Mouse (Mus musculus) hindbrain, embryonic 12.5 days (tissue): ENCODE measurements around the gene Hoxb8. TPM values are rescaled to one million over a fixed set of nuclear protein-coding genes. Genes with fewer than 3 reads are reported as not detected.

ENCODE experiments used
- ATAC-seq: fragments of 200-750 bp; cut with Nextera tagmentation; 2 replicates; pipeline ENCODE4 v1.8.0; 2017; ENCODE audit warnings: moderate TSS enrichment; ENCODE audit not compliant: low FRiP score
- H3K27ac ChIP-seq: fragments of 300-500 bp; sonication (generic); 2 replicates; pipeline ENCODE4 v1.5.1; 2016; ENCODE audit warnings: mild to moderate bottlenecking
- H3K27me3 ChIP-seq: fragments of 300-500 bp; sonication (generic); 2 replicates; pipeline ENCODE4 v1.6.1; 2016; ENCODE audit warnings: mild to moderate bottlenecking
- H3K36me3 ChIP-seq: fragments of 300-500 bp; sonication (generic); 2 replicates; pipeline ENCODE4 v1.6.1; 2016; ENCODE audit warnings: mild to moderate bottlenecking
- H3K4me1 ChIP-seq: fragments of 300-500 bp; sonication (generic); 2 replicates; pipeline ENCODE4 v1.6.1; 2016
- H3K4me2 ChIP-seq: fragments of 300-500 bp; sonication (generic); replicated peaks from 2 replicates; pipeline ENCODE4 v1.6.1; 2016; ENCODE audit warnings: mild to moderate bottlenecking
- H3K4me3 ChIP-seq: fragments of 300-500 bp; sonication (generic); 2 replicates; pipeline ENCODE4 v1.5.1; 2016; ENCODE audit warnings: mild to moderate bottlenecking
- H3K9ac ChIP-seq: fragments of 300-500 bp; sonication (generic); 2 replicates; pipeline ENCODE4 v1.6.1; 2016; ENCODE audit warnings: mild to moderate bottlenecking, moderate library complexity
- H3K9me3 ChIP-seq: fragments of 300-500 bp; sonication (generic); replicated peaks from 2 replicates; pipeline ENCODE4 v1.6.1; 2016; ENCODE audit warnings: mild to moderate bottlenecking
- WGBS: fragments of 180-500 bp; shearing (Covaris S2); methylation state at CpG from one replicate; pipeline ENCODE4 v1.1.7; 2016; 5-methylcytosine and 5-hydroxymethylcytosine counted together
- polyA plus RNA-seq: library from polyadenylated mRNA; unstranded; fragments of >200 nt; fragmentation: Nextera tagmentation; extraction: Ambion mirVana; gene quantifications from 2 replicates; pipeline ENCODE4 v1.2.1, GENCODE M21; 2016

The Hoxb8 gene
- polyA plus RNA-seq, 1 experiment from 2014 or later = 8.1 TPM

GRCm38 (mm10) chr11:96282795-96283430 is 1.2 kb downstream of the Hoxb8 start:
- Histone ChIP-seq H3K4me2 (peak overlapping the region; percentile 17; the same call in 1 of the 2 replicates), H3K4me3 (peak overlapping the region; percentile 34), H3K27ac (peak overlapping the region; percentile 72), H3K36me3 (no peaks in the 10 kb centered on the region), H3K4me1 (peaks cover 14% of the 10 kb centered on the region; the same call in 1 of the 2 replicates), H3K9ac (peak overlapping the region; percentile 51), H3K27me3 (peaks cover 97% of the 10 kb centered on the region), H3K9me3 (no peaks in the 10 kb centered on the region)
- 0% methylated on average over 49 of the region's 49 CpGs for WGBS
- ATAC-seq = no peak

DNA sequence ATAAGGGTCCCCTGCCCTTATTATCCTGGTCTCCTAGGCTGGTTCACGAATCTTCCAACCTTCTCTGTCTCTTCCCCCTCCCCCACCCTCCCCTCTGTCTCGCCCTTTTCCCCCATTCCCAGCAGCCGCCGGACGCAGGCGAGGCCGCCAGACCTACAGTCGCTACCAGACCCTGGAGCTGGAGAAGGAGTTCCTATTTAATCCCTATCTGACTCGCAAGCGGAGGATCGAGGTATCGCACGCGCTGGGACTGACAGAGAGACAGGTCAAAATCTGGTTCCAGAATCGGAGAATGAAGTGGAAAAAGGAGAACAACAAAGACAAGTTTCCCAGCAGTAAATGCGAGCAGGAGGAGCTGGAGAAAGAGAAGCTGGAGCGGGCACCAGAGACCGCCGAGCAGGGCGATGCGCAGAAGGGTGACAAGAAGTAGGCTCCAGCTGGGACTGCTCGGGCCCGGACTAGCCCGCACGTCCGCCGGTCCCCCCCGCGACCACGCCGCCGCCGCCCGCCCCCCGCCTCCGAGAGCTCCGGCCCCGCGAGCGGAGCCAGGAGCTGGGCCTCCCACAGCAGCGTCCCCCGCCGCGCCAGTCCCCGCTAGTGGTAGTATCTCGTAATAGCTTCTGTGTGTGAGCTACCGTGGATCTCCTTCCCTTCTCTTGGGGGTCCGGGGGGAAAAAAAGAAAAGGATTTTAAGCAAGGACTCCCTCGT is 2.5 kb downstream of the Hoxb8 start:
- H3K9ac ChIP-seq = peak overlapping the region; percentile 51
- WGBS = under 1% methylated on average over 31 of the region's 49 CpGs

DNA sequence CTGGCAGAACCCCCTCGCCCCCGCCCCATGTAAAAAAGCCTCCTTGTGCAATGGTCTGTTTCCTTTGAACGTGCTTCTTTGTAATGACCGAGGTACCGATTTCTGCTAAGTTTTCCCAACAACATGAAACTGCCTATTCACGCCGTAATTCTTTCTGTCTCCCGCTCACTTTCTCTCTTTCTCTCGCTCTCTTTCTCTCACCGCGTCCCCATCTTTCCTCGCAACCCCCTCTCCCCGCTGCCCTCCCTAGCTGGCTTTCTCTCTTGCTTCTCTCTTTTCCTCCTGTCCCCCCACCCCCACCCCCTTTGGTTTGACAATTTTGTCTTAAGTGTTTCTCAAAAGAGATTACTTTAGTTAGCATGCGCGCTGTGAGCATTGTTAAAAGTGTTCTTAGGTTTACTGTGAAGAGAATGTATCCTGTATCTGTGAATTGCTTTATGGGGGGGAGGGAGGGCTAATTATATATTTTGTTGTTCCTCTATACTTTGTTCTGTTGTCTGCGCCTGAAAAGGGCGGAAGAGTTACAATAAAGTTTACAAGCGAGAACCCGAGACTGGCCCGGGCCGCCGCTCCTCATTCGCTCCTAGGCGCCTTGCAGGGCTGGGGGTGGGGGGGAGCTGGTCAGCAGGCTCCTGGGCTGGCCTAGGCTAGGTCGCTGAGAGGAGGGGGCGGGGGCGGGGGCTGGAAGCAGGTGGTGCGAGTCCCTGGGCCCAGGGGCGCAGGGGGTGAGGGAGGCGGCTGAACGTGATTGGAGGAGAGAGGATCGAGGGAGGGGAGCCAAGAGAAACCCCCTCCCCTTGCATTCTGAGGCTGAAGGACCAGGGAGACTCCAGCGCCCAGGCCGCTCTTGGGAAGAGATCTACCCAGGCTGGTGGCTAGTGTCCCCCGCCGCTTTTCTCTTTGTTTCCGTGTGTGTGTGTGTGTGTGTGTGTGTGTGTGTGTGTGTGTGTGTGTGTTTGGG is 3.3 kb downstream of the Hoxb8 start:
- H3K27ac ChIP-seq = peak overlapping the region; percentile 67; the same call in 1 of the 2 replicates
- peak overlapping the region; percentile 34 for H3K4me3 ChIP-seq
- H3K9me3 ChIP-seq = no peaks in the 10 kb centered on the region
- H3K36me3 ChIP-seq = no peaks in the 10 kb centered on the region
- H3K4me2 ChIP-seq = peak overlapping the region; percentile 44
- peaks cover 14% of the 10 kb centered on the region; the same call in 1 of the 2 replicates for H3K4me1 ChIP-seq
- peak overlapping the region; percentile 51 for H3K9ac ChIP-seq
- WGBS = under 1% methylated on average over 34 of the region's 37 CpGs
- H3K27me3 ChIP-seq = peaks cover 97% of the 10 kb centered on the region
- ATAC-seq = peak; percentile 32; the same call in 1 of the 2 replicates

More for the DNA sequence above, 2.5 kb downstream of the Hoxb8 start:
- ATAC-seq = 0 out of 2 replicates have a peak, but pooled peaks have one; percentile 29
- H3K27me3 ChIP-seq = peaks cover 97% of the 10 kb centered on the region
- no peaks in the 10 kb centered on the region for H3K36me3 ChIP-seq
- H3K27ac ChIP-seq = peak overlapping the region; percentile 67
- peak overlapping the region; percentile 44 for H3K4me2 ChIP-seq
- H3K4me1 ChIP-seq = peaks cover 14% of the 10 kb centered on the region; the same call in 1 of the 2 replicates
- H3K4me3 ChIP-seq = peak overlapping the region; percentile 34
- H3K9me3 ChIP-seq = no peaks in the 10 kb centered on the region

- H3K4me1 ChIP-seq = peaks cover 14% of the 10 kb centered on the region; the same call in 1 of the 2 replicates
- peak within 1 kb of the TSS; percentile 66 for H3K27ac ChIP-seq
- ATAC-seq = no peak
Observed at GRCm38 (mm10) chr11:96285771-96286738, 4.3 kb downstream of the Hoxb8 start, which contains the start of gene Hoxb7. Hoxb7 (plus strand) TSS chr11:96286623.

GRCm38 (mm10) chr11:96286739-96287385 is 5.2 kb downstream of the Hoxb8 start:
- peaks cover 14% of the 10 kb centered on the region; the same call in 1 of the 2 replicates for H3K4me1 ChIP-seq
- no peaks in the 10 kb centered on the region for H3K9me3 ChIP-seq
- peak overlapping the region; percentile 29; the same call in 1 of the 2 replicates for H3K9ac ChIP-seq
- H3K4me3 ChIP-seq = peak overlapping the region; percentile 34
- H3K27me3 ChIP-seq = peaks cover 97% of the 10 kb centered on the region
- under 1% methylated on average over 55 of the region's 55 CpGs for WGBS
- peak overlapping the region; percentile 66 for H3K27ac ChIP-seq
- no peaks in the 10 kb centered on the region for H3K36me3 ChIP-seq
- H3K4me2 ChIP-seq = peak overlapping the region; percentile 44
- no peak for ATAC-seq

More at GRCm38 (mm10) chr11:96285771-96286738, 4.3 kb downstream of the Hoxb8 start, which contains the start of gene Hoxb7:
- H3K36me3 ChIP-seq = no peaks in the 10 kb centered on the region
- H3K9ac ChIP-seq = peak within 1 kb of the TSS; percentile 36
- peak within 1 kb of the TSS; percentile 44 for H3K4me2 ChIP-seq
- H3K4me3 ChIP-seq = peak within 1 kb of the TSS; percentile 34
- peaks cover 98% of the 10 kb centered on the region for H3K27me3 ChIP-seq
- H3K9me3 ChIP-seq = no peaks in the 10 kb centered on the region
- WGBS = 2% methylated on average over 43 of the region's 43 CpGs

DNA sequence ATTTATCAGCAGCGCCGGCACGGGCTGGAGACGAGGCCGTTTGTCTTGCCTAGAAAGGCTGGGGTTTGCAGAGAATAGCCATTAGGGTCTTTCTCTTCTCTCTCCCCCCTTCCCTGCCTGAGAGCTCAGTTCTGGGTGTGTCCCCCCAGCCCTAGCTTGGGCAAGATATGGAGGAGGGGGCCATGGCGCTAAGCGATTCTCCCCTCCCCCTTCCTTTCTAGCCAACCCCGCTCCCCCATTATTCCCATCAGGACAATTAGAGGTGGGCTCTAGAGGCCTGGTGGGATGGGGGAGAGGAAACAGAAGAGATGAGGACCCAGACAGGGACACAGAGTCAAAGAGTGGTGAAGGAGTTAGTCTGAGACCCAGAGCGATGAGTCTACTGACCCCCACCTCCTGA is 5.7 kb downstream of the Hoxb8 start:
- Histone ChIP-seq H3K4me1 (peaks cover 14% of the 10 kb centered on the region; the same call in 1 of the 2 replicates), H3K9me3 (no peaks in the 10 kb centered on the region), H3K27ac (0 out of 2 replicates have a peak overlapping the region, but pooled peaks have one; percentile 66), H3K4me2 (peak overlapping the region; percentile 44), H3K36me3 (no peaks in the 10 kb centered on the region), H3K9ac (peak overlapping the region; percentile 29; the same call in 1 of the 2 replicates), H3K27me3 (peaks cover 97% of the 10 kb centered on the region), H3K4me3 (peak overlapping the region; percentile 34)
- WGBS = 1% methylated on average over 9 of the region's 9 CpGs
- ATAC-seq = no peak

- H3K27ac ChIP-seq = no peak overlapping the region
- H3K9ac ChIP-seq = no peak overlapping the region
Observed at GRCm38 (mm10) chr11:96288455-96289221, 6.9 kb downstream of the Hoxb8 start.

DNA sequence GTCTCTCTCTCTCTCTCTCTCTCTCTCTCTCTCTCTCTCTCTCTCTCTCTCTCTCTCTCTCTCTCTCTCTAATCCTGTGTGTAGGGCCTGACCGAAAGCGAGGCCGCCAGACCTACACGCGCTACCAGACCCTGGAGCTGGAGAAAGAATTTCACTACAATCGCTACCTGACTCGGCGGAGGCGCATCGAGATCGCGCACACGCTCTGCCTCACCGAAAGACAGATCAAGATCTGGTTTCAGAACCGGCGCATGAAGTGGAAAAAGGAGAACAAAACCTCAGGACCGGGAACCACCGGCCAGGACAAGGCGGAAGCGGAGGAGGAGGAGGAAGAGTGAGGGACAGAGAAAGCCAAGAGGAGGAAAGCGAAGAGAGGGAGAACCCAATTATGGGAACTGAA is 7.6 kb downstream of the Hoxb8 start:
- Histone ChIP-seq H3K36me3 (no peaks in the 10 kb centered on the region), H3K4me3 (no peak overlapping the region), H3K27me3 (peaks cover 97% of the 10 kb centered on the region), H3K9me3 (no peaks in the 10 kb centered on the region), H3K4me1 (peaks cover 9% of the 10 kb centered on the region; the same call in 1 of the 2 replicates), H3K9ac (no peak overlapping the region), H3K4me2 (no peak overlapping the region), H3K27ac (no peak overlapping the region)
- whole genome bisulfite sequencing = 3% methylated on average over 21 of the region's 21 CpGs
- ATAC-seq = no peak

More at GRCm38 (mm10) chr11:96288455-96289221, 6.9 kb downstream of the Hoxb8 start:
- H3K27me3 ChIP-seq = peaks cover 97% of the 10 kb centered on the region
- no peak overlapping the region for H3K4me3 ChIP-seq
- ATAC-seq = no peak
- H3K4me1 ChIP-seq = peaks cover 12% of the 10 kb centered on the region; the same call in 1 of the 2 replicates
- H3K9me3 ChIP-seq = no peaks in the 10 kb centered on the region
- WGBS = 17% methylated on average over 1 of the region's 1 CpGs
- no peak overlapping the region for H3K4me2 ChIP-seq
- H3K36me3 ChIP-seq = no peaks in the 10 kb centered on the region

GRCm38 (mm10) chr11:96289837-96290236 is 8.1 kb downstream of the Hoxb8 start:
- 10% methylated on average over 6 of the region's 6 CpGs for WGBS
- Histone ChIP-seq H3K9ac (no peak overlapping the region), H3K9me3 (no peaks in the 10 kb centered on the region), H3K4me2 (no peak overlapping the region), H3K36me3 (no peaks in the 10 kb centered on the region), H3K4me3 (no peak overlapping the region), H3K27ac (no peak overlapping the region), H3K27me3 (peaks cover 97% of the 10 kb centered on the region), H3K4me1 (peaks cover 6% of the 10 kb centered on the region; the same call in 1 of the 2 replicates)
- ATAC-seq = no peak
